Mouse (Mus musculus) CH12.LX (cell line): ENCODE results near the gene Acvr2b.

Experiments
- CTCF ChIP-seq, 2 experiments: IDR thresholded peaks in 1 of 2; conservative IDR thresholded peaks in 1 of 2; 2 replicates each; pipeline ENCODE4 v1.5.1; 2011 to 2012; ENCODE audit warnings: low read depth in 2 of 2, low read length in 2 of 2, improper control_type of control experiment in 1 of 2, inconsistent platforms in 1 of 2, mild to moderate bottlenecking in 1 of 2, moderate library complexity in 1 of 2
- E2F4 ChIP-seq: IDR thresholded peaks from 2 replicates; pipeline ENCODE4 v1.6.1; 2011; ENCODE audit warnings: low read depth, low read length, improper control_type of control experiment; ENCODE audit not compliant: insufficient replicate concordance
- GABPA ChIP-seq: IDR thresholded peaks from 2 replicates; pipeline ENCODE4 v1.6.1; 2012; ENCODE audit warnings: low read depth, low read length, improper control_type of control experiment, inconsistent platforms; ENCODE audit not compliant: insufficient replicate concordance
- MAX ChIP-seq: IDR thresholded peaks from 2 replicates; pipeline ENCODE4 v1.6.1; 2011; ENCODE audit warnings: low read length, improper control_type of control experiment
- MYC ChIP-seq: IDR thresholded peaks from 2 replicates; pipeline ENCODE4 v1.6.1; 2011; ENCODE audit warnings: low read depth, mild to moderate bottlenecking, improper control_type of control experiment, low read length
- TCF12 ChIP-seq: IDR thresholded peaks from 2 replicates; pipeline ENCODE4 v1.6.1; 2014; ENCODE audit warnings: low read depth, mild to moderate bottlenecking, inconsistent platforms, low read length, improper control_type of control experiment
- USF1 ChIP-seq: IDR thresholded peaks from 2 replicates; pipeline ENCODE4 v1.6.1; 2014; ENCODE audit warnings: low read depth, mild to moderate bottlenecking, inconsistent platforms, low read length, improper control_type of control experiment
- USF2 ChIP-seq: conservative IDR thresholded peaks from 2 replicates; pipeline ENCODE4 v1.6.1; 2011; ENCODE audit warnings: low read depth, low read length, improper control_type of control experiment
- ZNF384 ChIP-seq: IDR thresholded peaks from 2 replicates; pipeline ENCODE4 v1.6.1; 2012; ENCODE audit warnings: low read depth, low read length, improper control_type of control experiment, inconsistent platforms

GRCm38 (mm10) chr9:119409864-119410263 lies 7.9 kb downstream of the Acvr2b start:
- TF ChIP-seq MYC (no peak), GABPA (no peak), TCF12 (no peak), USF2 (no peak), USF1 (no peak), E2F4 (no peak), CTCF (conservative IDR thresholded peaks at IDR 0.05 in 1 of 2, IDR thresholded peaks at IDR 0.05 in 1 of 2; ENCODE audit: low read depth in 2 of 2, low read length in 2 of 2) (no peak), MAX (no peak), ZNF384 (no peak)
